Mouse (Mus musculus) heart, embryonic 14.5 days (tissue): ENCODE results near the gene Ceacam9. TPM values are rescaled to one million over a fixed set of nuclear protein-coding genes. Genes with fewer than 3 reads are reported as not detected.
A peak's percentile ranks its signal among the peaks of the same experiment; 100 is the strongest.
"Not testable (repeated sequence)": the region's sequence is repeated elsewhere in the genome, so short reads cannot be mapped to it uniquely, and the experiment has no call there.

Experiments
- ATAC-seq: fragments of 200-750 bp; cut with Nextera tagmentation; 2 replicates; pipeline ENCODE4 v1.8.0; 2017; ENCODE audit warnings: low read depth, moderate TSS enrichment; ENCODE audit not compliant: insufficient number of reproducible peaks, insufficient read depth, low FRiP score
- H3K27ac ChIP-seq, 2 experiments: fragments of 200-500 bp in 1 of 2; fragments of 300-500 bp in 1 of 2; sonication (generic) in 1 of 2; replicated peaks in 1 of 2; 2 replicates each; pipeline ENCODE4 v1.5.1; 2012 to 2014; ENCODE audit warnings: low read depth in 2 of 2, low read length in 2 of 2, control low read depth in 1 of 2, mild to moderate bottlenecking in 1 of 2, mixed read lengths in 1 of 2; ENCODE audit not compliant: control insufficient read depth in 1 of 2, insufficient read depth in 1 of 2
- H3K27me3 ChIP-seq: fragments of 300-500 bp; sonication (generic); 2 replicates; pipeline ENCODE4 v1.6.1; 2014; ENCODE audit warnings: mild to moderate bottlenecking, low read length, control low read depth; ENCODE audit not compliant: control insufficient read depth, insufficient read depth
- H3K36me3 ChIP-seq: fragments of 300-500 bp; sonication (generic); 2 replicates; pipeline ENCODE4 v1.6.1; 2014; ENCODE audit warnings: mild to moderate bottlenecking, control low read depth, low read length, mixed read lengths; ENCODE audit not compliant: control insufficient read depth, insufficient read depth
- H3K4me1 ChIP-seq, 2 experiments: fragments of 200-500 bp in 1 of 2; fragments of 300-500 bp in 1 of 2; sonication (generic) in 1 of 2; 2 replicates each; pipeline ENCODE4 v1.6.1; 2012 to 2014; ENCODE audit warnings: low read length in 2 of 2, control low read depth in 1 of 2, mixed read lengths in 1 of 2; ENCODE audit not compliant: control insufficient read depth in 2 of 2, insufficient read depth in 2 of 2
- H3K4me2 ChIP-seq: fragments of 300-500 bp; sonication (generic); 2 replicates; pipeline ENCODE4 v1.6.1; 2014; ENCODE audit warnings: mild to moderate bottlenecking, low read length
- H3K4me3 ChIP-seq, 2 experiments: fragments of 200-500 bp in 1 of 2; fragments of 300-500 bp in 1 of 2; sonication (generic) in 1 of 2; 2 replicates each; pipeline ENCODE4 v1.5.1; 2012 to 2014; ENCODE audit warnings: low read length in 2 of 2, mild to moderate bottlenecking in 2 of 2, control low read depth in 1 of 2, low read depth in 1 of 2, moderate library complexity in 1 of 2; ENCODE audit not compliant: control insufficient read depth in 1 of 2, insufficient read depth in 1 of 2
- H3K9ac ChIP-seq: fragments of 300-500 bp; sonication (generic); 2 replicates; pipeline ENCODE4 v1.6.1; 2014; ENCODE audit warnings: mild to moderate bottlenecking, low read length
- H3K9me3 ChIP-seq: fragments of 300-500 bp; sonication (generic); 2 replicates; pipeline ENCODE4 v1.6.1; 2016; ENCODE audit warnings: low read length, control low read depth; ENCODE audit not compliant: control insufficient read depth
- WGBS: fragments of 180-500 bp; shearing (Covaris S2); extraction: QIAGEN DNeasy Blood & Tissue Kit; methylation state at CpG from one replicate; pipeline ENCODE4 v1.1.7; 2014; 5-methylcytosine and 5-hydroxymethylcytosine counted together
- polyA plus RNA-seq: library from polyadenylated mRNA; unstranded; fragments of >200 nt; fragmentation: Nextera tagmentation; extraction: Ambion mirVana; gene quantifications from 2 replicates; pipeline ENCODE4 v1.2.1, GENCODE M21; 2014

The Ceacam9 gene
- polyA plus RNA-seq = not detected in 2 replicates

GRCm38 (mm10) chr7:16721629-16722028 lies at the start of gene Ceacam9:
Ceacam9 (plus strand) TSS chr7:16721929.
- Histone ChIP-seq H3K4me2 (no peak within 1 kb of the TSS), H3K4me3 (no peak within 1 kb of the TSS), H3K4me1 (0 out of 4 replicates have a peak, but pooled peaks cover 0 to under 1% of the 10 kb centered on the region in 2 experiments), H3K9me3 (no peaks in the 10 kb centered on the region), H3K9ac (no peak within 1 kb of the TSS), H3K36me3 (no peaks in the 10 kb centered on the region), H3K27me3 (no peaks in the 10 kb centered on the region), H3K27ac (no peak within 1 kb of the TSS)
- 90% methylated on average over 2 of the region's 2 CpGs for WGBS
- no peak for ATAC-seq

GRCm38 (mm10) chr7:16673823-16674222 lies 47.9 kb upstream of the Ceacam9 start:
- H3K4me3 ChIP-seq = no peak overlapping the region
- whole genome bisulfite sequencing = 20% methylated on average over 1 of the region's 1 CpGs
- H3K36me3 ChIP-seq = no peaks in the 10 kb centered on the region
- peak overlapping the region; percentile 86 to 88 for H3K27ac ChIP-seq
- H3K27me3 ChIP-seq = no peaks in the 10 kb centered on the region
- H3K9ac ChIP-seq = peak overlapping the region; percentile 34; the same call in 1 of the 2 replicates
- peak; percentile 82 for ATAC-seq
- H3K4me1 ChIP-seq = peaks cover 23 to 29% of the 10 kb centered on the region in 2 experiments
- peak overlapping the region; percentile 20 for H3K4me2 ChIP-seq
- no peaks in the 10 kb centered on the region for H3K9me3 ChIP-seq

GRCm38 (mm10) chr7:16674699-16675098 lies 47.0 kb upstream of the Ceacam9 start:
- peaks cover 27 to 29% of the 10 kb centered on the region in 2 experiments for H3K4me1 ChIP-seq
- H3K4me3 ChIP-seq, ATAC-seq, H3K4me2 ChIP-seq, H3K27me3 ChIP-seq, H3K9me3 ChIP-seq, H3K36me3 ChIP-seq: not testable (repeated sequence)
- H3K27ac ChIP-seq = peak overlapping the region; percentile 86 to 88
- H3K9ac ChIP-seq = peak overlapping the region; percentile 18; the same call in 1 of the 2 replicates
- WGBS = 38% methylated on average over 5 of the region's 5 CpGs

GRCm38 (mm10) chr7:16675605-16676004 lies 46.1 kb upstream of the Ceacam9 start, which contains the start of gene Ceacam15:
Ceacam15 (minus strand) TSS chr7:16675705.
- Histone ChIP-seq H3K9me3 (no peaks in the 10 kb centered on the region), H3K4me2 (no peak within 1 kb of the TSS), H3K9ac (peak within 1 kb of the TSS; percentile 18; the same call in 1 of the 2 replicates), H3K27ac (peak within 1 kb of the TSS; percentile 86 to 88), H3K27me3 (no peaks in the 10 kb centered on the region), H3K4me3 (no peak within 1 kb of the TSS), H3K36me3 (no peaks in the 10 kb centered on the region), H3K4me1 (peaks cover 27 to 29% of the 10 kb centered on the region in 2 experiments)
- no peak for ATAC-seq
- 65% methylated on average over 1 of the region's 1 CpGs for WGBS

GRCm38 (mm10) chr7:16680194-16680593 lies 41.5 kb upstream of the Ceacam9 start:
- not testable (repeated sequence) for ATAC-seq, H3K27ac ChIP-seq

GRCm38 (mm10) chr7:16689196-16689595 lies 32.5 kb upstream of the Ceacam9 start:
- Histone ChIP-seq H3K4me1 (no peaks in the 10 kb centered on the region), H3K9ac (no peak overlapping the region), H3K4me2 (no peak overlapping the region), H3K9me3 (0 out of 2 replicates have a peak, but pooled peaks cover 12% of the 10 kb centered on the region), H3K27me3 (no peaks in the 10 kb centered on the region), H3K27ac (no peak overlapping the region), H3K4me3 (no peak overlapping the region), H3K36me3 (no peaks in the 10 kb centered on the region)
- WGBS = 64% methylated on average over 5 of the region's 5 CpGs
- no peak for ATAC-seq

More at GRCm38 (mm10) chr7:16680194-16680593, 41.5 kb upstream of the Ceacam9 start:
- H3K9me3 ChIP-seq, H3K4me1 ChIP-seq, H3K4me2 ChIP-seq, H3K27me3 ChIP-seq, H3K9ac ChIP-seq, H3K36me3 ChIP-seq, H3K4me3 ChIP-seq: not testable (repeated sequence)
- WGBS = 52% methylated on average over 3 of the region's 3 CpGs

- no peak overlapping the region for H3K4me2 ChIP-seq
- H3K27me3 ChIP-seq = no peaks in the 10 kb centered on the region
- no peak overlapping the region for H3K27ac ChIP-seq
- ATAC-seq = no peak
- no peak overlapping the region for H3K4me3 ChIP-seq
- no peaks in the 10 kb centered on the region for H3K4me1 ChIP-seq
- H3K9ac ChIP-seq = no peak overlapping the region
- no peaks in the 10 kb centered on the region for H3K36me3 ChIP-seq
- 25% methylated on average over 3 of the region's 3 CpGs for WGBS
- 0 out of 2 replicates have a peak, but pooled peaks cover 2% of the 10 kb centered on the region for H3K9me3 ChIP-seq
Observed at GRCm38 (mm10) chr7:16695025-16695424, 26.7 kb upstream of the Ceacam9 start.

- no peaks in the 10 kb centered on the region for H3K36me3 ChIP-seq
- H3K4me3 ChIP-seq = no peak overlapping the region
- H3K4me2 ChIP-seq = no peak overlapping the region
- no peak overlapping the region for H3K9ac ChIP-seq
- H3K27ac ChIP-seq = no peak overlapping the region
- ATAC-seq = no peak
- H3K27me3 ChIP-seq = no peaks in the 10 kb centered on the region
- 0 out of 2 replicates have a peak, but pooled peaks cover 2% of the 10 kb centered on the region for H3K9me3 ChIP-seq
- 47% methylated on average over 2 of the region's 2 CpGs for WGBS
- 0 out of 4 replicates have a peak, but pooled peaks cover 0 to 5% of the 10 kb centered on the region in 2 experiments for H3K4me1 ChIP-seq
Observed at GRCm38 (mm10) chr7:16699042-16699441, 22.7 kb upstream of the Ceacam9 start.
